In genomic region chr5:35796136-35796535, GRCm38 (mm10) we compare ENCODE assay signal across 18 mouse cellular contexts. TPM values are rescaled to one million over a fixed set of nuclear protein-coding genes. Genes with fewer than 3 reads are reported as not detected.
DNase-seq lines count a peak whose midpoint lies in the region; ATAC-seq and TF ChIP-seq lines count a peak whose summit lies in the region.
"Had no signal": no experiment of that assay in that cellular context is flagged by ENCODE, and none has a peak within 500 bp of the region (broad histone marks: within the 10 kb centered on the region; RNA-seq: fewer than 3 reads in every experiment).

No protein-coding gene starts in this region.

- no peak overlapping the region for H3K4me3 ChIP-seq in heart, embryonic 12.5 days
- H3K4me3 ChIP-seq in kidney, embryonic 15.5 days (replicated peaks): no peak overlapping the region
- no peak overlapping the region for H3K4me3 ChIP-seq in lung, embryonic 14.5 days (ENCODE audit: low read depth, low read length)
- H3K4me3 ChIP-seq: embryonic facial prominence, embryonic 10.5 days; embryonic facial prominence, embryonic 15.5 days; forebrain, embryonic 12.5 days; midbrain, embryonic 12.5 days; myocyte; neural tube, embryonic 12.5 days had no signal

- H3K27me3 ChIP-seq in heart, embryonic 12.5 days (replicated peaks): peaks cover 13% of the 10 kb centered on the region
- H3K27me3 ChIP-seq in kidney, embryonic 15.5 days: peaks cover 4% of the 10 kb centered on the region; the same call in 1 of the 2 replicates
- peaks cover 3% of the 10 kb centered on the region; the same call in 1 of the 2 replicates for H3K27me3 ChIP-seq in lung, embryonic 14.5 days (ENCODE audit: insufficient read depth, low read length)
- H3K27me3 ChIP-seq: embryonic facial prominence, embryonic 15.5 days; midbrain, embryonic 12.5 days; neural tube, embryonic 12.5 days had no signal

- no peak overlapping the region for H3K4me2 ChIP-seq in heart, embryonic 12.5 days
- no peak overlapping the region for H3K4me2 ChIP-seq in kidney, embryonic 15.5 days
- H3K4me2 ChIP-seq in lung, embryonic 14.5 days: no peak overlapping the region
- H3K4me2 ChIP-seq: embryonic facial prominence, embryonic 15.5 days; forebrain, embryonic 12.5 days; hindbrain, embryonic 14.5 days; midbrain, embryonic 12.5 days; neural tube, embryonic 12.5 days had no signal

- H3K9ac ChIP-seq in heart, embryonic 12.5 days: no peak overlapping the region
- no peak overlapping the region for H3K9ac ChIP-seq in kidney, embryonic 15.5 days
- H3K9ac ChIP-seq in lung, embryonic 14.5 days: no peak overlapping the region
- H3K9ac ChIP-seq: embryonic facial prominence, embryonic 15.5 days; forebrain, embryonic 12.5 days; forebrain, postnatal 0 days; hindbrain, embryonic 14.5 days; liver, embryonic 14.5 days; midbrain, embryonic 12.5 days; neural tube, embryonic 12.5 days had no signal

- DNase-seq in heart, postnatal 25 days (ENCODE audit: low spot score): no peak
- no peak for DNase-seq in kidney, adult 11 months
- peak; percentile 14 for DNase-seq in lung, embryonic 14.5 days
- DNase-seq in lung, postnatal 4 days: no peak
- no peak for DNase-seq in adrenal gland, adult 18-20 months (ENCODE audit: low spot score in 2 of 2)

- no peak for ATAC-seq in heart, embryonic 12.5 days (ENCODE audit: insufficient number of reproducible peaks, low FRiP score)
- 0 out of 2 replicates have a peak, but pooled peaks have one; percentile 64 for ATAC-seq in kidney, embryonic 15.5 days (replicated peaks; ENCODE audit: low FRiP score)
- ATAC-seq in lung, embryonic 14.5 days (ENCODE audit: insufficient read depth): no peak; the same call in 1 of the 2 replicates
- ATAC-seq: activated CD4-positive, CD25-positive, alpha-beta regulatory T cell, adult 4 months had no signal

- WGBS in heart, embryonic 12.5 days: 72% methylated on average over 5 of the region's 5 CpGs
- WGBS in kidney, embryonic 15.5 days: 69% methylated on average over 5 of the region's 5 CpGs
- WGBS in lung, embryonic 14.5 days: 58% methylated on average over 5 of the region's 5 CpGs

- no peak for TF ChIP-seq CTCF in lung, embryonic 14.5 days (IDR thresholded peaks at IDR 0.05; ENCODE audit: low read depth)

- no peaks in the 10 kb centered on the region for H3K36me3 ChIP-seq in heart, embryonic 12.5 days
- no peaks in the 10 kb centered on the region for H3K36me3 ChIP-seq in kidney, embryonic 15.5 days
- no peaks in the 10 kb centered on the region for H3K36me3 ChIP-seq in lung, embryonic 14.5 days (ENCODE audit: insufficient read depth)
- H3K36me3 ChIP-seq: embryonic facial prominence, embryonic 10.5 days; embryonic facial prominence, embryonic 15.5 days; forebrain, embryonic 12.5 days; midbrain, embryonic 12.5 days; neural tube, embryonic 12.5 days had no signal

- H3K4me1 ChIP-seq in heart, embryonic 12.5 days (replicated peaks): peaks cover 33% of the 10 kb centered on the region
- H3K4me1 ChIP-seq in kidney, embryonic 15.5 days: 0 out of 2 replicates have a peak, but pooled peaks cover 9% of the 10 kb centered on the region
- no peaks in the 10 kb centered on the region for H3K4me1 ChIP-seq in lung, embryonic 14.5 days (ENCODE audit: insufficient read depth)
- H3K4me1 ChIP-seq: forebrain, embryonic 12.5 days; midbrain, embryonic 12.5 days; neural tube, embryonic 12.5 days had no signal

- no peaks in the 10 kb centered on the region for H3K9me3 ChIP-seq in heart, embryonic 12.5 days (replicated peaks)
- no peaks in the 10 kb centered on the region for H3K9me3 ChIP-seq in kidney, embryonic 15.5 days (replicated peaks)
- H3K9me3 ChIP-seq in lung, embryonic 14.5 days (ENCODE audit: low read depth, low read length): no peaks in the 10 kb centered on the region
- H3K9me3 ChIP-seq: embryonic facial prominence, embryonic 10.5 days; embryonic facial prominence, embryonic 15.5 days; forebrain, embryonic 12.5 days; midbrain, embryonic 12.5 days; neural tube, embryonic 12.5 days had no signal

- intact Hi-C loops in heart, postnatal 25 days (cut with DNase I): loop anchor here (5.0 kb wide), 1 partner anchor 61 kb away; no protein-coding TSS in a partner anchor

- peak overlapping the region; percentile 69 for H3K27ac ChIP-seq in heart, embryonic 12.5 days (ENCODE audit: poor library complexity, severe bottlenecking)
- 0 out of 2 replicates have a peak overlapping the region, but pooled peaks have one; percentile 22 for H3K27ac ChIP-seq in kidney, embryonic 15.5 days
- H3K27ac ChIP-seq in lung, embryonic 14.5 days (ENCODE audit: low read depth): no peak overlapping the region; the same call in 1 of the 2 replicates
- H3K27ac ChIP-seq: embryonic facial prominence, embryonic 10.5 days; embryonic facial prominence, embryonic 15.5 days; forebrain, embryonic 12.5 days; hindbrain, embryonic 14.5 days; liver, embryonic 14.5 days; midbrain, embryonic 12.5 days; neural tube, embryonic 12.5 days had no signal

RNA-seq across cellular contexts. Expression of gene Ablim2, which starts 38.5 kb away (rescaled TPM):
- 3.8 and 3.9 TPM in 2 replicates for polyA plus RNA-seq in heart, embryonic 12.5 days (2016; fragmentation: Nextera tagmentation; extraction: Ambion mirVana)
- total RNA-seq in heart, postnatal 25 days (2021): 10 to 100 TPM; 14.9 to 16.0 TPM
- polyA plus RNA-seq in kidney, embryonic 15.5 days (2015; fragmentation: Nextera tagmentation; extraction: Ambion mirVana): 1.7 and 2.7 TPM in 2 replicates
- 0.36 and 0.45 TPM in 2 replicates for polyA plus RNA-seq in lung, embryonic 14.5 days (2014; fragmentation: Nextera tagmentation; extraction: Ambion mirVana)
- 1 to 10 TPM; 7.5 to 8.0 TPM for total RNA-seq in adrenal gland, adult 18-20 months (2021)
- total RNA-seq: megakaryocyte progenitor cell, adult 5-6 weeks had no signal

RNA-seq across cellular contexts. Expression of gene Sh3tc1, which starts 56.3 kb away (rescaled TPM):
- 10.0 and 10.4 TPM in 2 replicates for polyA plus RNA-seq in heart, embryonic 12.5 days (2016; fragmentation: Nextera tagmentation; extraction: Ambion mirVana)
- 10 to 100 TPM in 1 of 2 experiments, 1 to 10 TPM in 1; 9.7 to 10.5 TPM for total RNA-seq in heart, postnatal 25 days (2021)
- polyA plus RNA-seq in kidney, embryonic 15.5 days (2015; fragmentation: Nextera tagmentation; extraction: Ambion mirVana): 16.6 and 20.4 TPM in 2 replicates
- 8.7 and 10.6 TPM in 2 replicates for polyA plus RNA-seq in lung, embryonic 14.5 days (2014; fragmentation: Nextera tagmentation; extraction: Ambion mirVana)
- 10 to 100 TPM; 25.5 to 26.1 TPM for total RNA-seq in adrenal gland, adult 18-20 months (2021)
